Mouse (Mus musculus) midbrain, embryonic 16.5 days (tissue): ENCODE data around the gene Neurl3. TPM values are rescaled to one million over a fixed set of nuclear protein-coding genes. Genes with fewer than 3 reads are reported as not detected.

Experiments used
- ATAC-seq: fragments of 200-750 bp; cut with Nextera tagmentation; 2 replicates; pipeline ENCODE4 v1.8.0; 2017; ENCODE audit warnings: moderate TSS enrichment
- H3K27ac ChIP-seq: fragments of 300-500 bp; sonication (generic); 2 replicates; pipeline ENCODE4 v1.5.1; 2014; ENCODE audit warnings: mild to moderate bottlenecking, low read length, mixed read lengths
- H3K27me3 ChIP-seq: fragments of 300-500 bp; sonication (generic); 2 replicates; pipeline ENCODE4 v1.6.1; 2014; ENCODE audit warnings: low read depth, low read length, mixed read lengths; ENCODE audit not compliant: control insufficient read depth, insufficient read depth
- H3K36me3 ChIP-seq: fragments of 300-500 bp; sonication (generic); 2 replicates; pipeline ENCODE4 v1.6.1; 2014; ENCODE audit warnings: mild to moderate bottlenecking, low read length, moderate library complexity, mixed read lengths; ENCODE audit not compliant: control insufficient read depth, insufficient read depth
- H3K4me1 ChIP-seq: fragments of 300-500 bp; sonication (generic); 2 replicates; pipeline ENCODE4 v1.6.1; 2014; ENCODE audit warnings: mild to moderate bottlenecking, low read length, mixed read lengths; ENCODE audit not compliant: control insufficient read depth, insufficient read depth
- H3K4me2 ChIP-seq: fragments of 300-500 bp; sonication (generic); 2 replicates; pipeline ENCODE4 v1.6.1; 2014; ENCODE audit warnings: mild to moderate bottlenecking, low read length, mixed read lengths
- H3K4me3 ChIP-seq: fragments of 300-500 bp; sonication (generic); 2 replicates; pipeline ENCODE4 v1.5.1; 2014; ENCODE audit warnings: low read depth, mild to moderate bottlenecking, low read length, moderate library complexity, mixed read lengths
- H3K9ac ChIP-seq: fragments of 300-500 bp; sonication (generic); 2 replicates; pipeline ENCODE4 v1.6.1; 2014; ENCODE audit warnings: low read depth, low read length, mixed read lengths
- H3K9me3 ChIP-seq: fragments of 300-500 bp; sonication (generic); replicated peaks from 2 replicates; pipeline ENCODE4 v1.6.1; 2014; ENCODE audit warnings: mild to moderate bottlenecking, low read length, mixed read lengths; ENCODE audit not compliant: control insufficient read depth, poor library complexity, severe bottlenecking
- WGBS: fragments of 180-500 bp; shearing (Covaris S2); extraction: QIAGEN DNeasy Blood & Tissue Kit; methylation state at CpG from one replicate; pipeline ENCODE4 v1.1.7; 2014; 5-methylcytosine and 5-hydroxymethylcytosine counted together
- polyA plus RNA-seq: library from polyadenylated mRNA; unstranded; fragments of >200 nt; fragmentation: Nextera tagmentation; extraction: Ambion mirVana; gene quantifications from 2 replicates; pipeline ENCODE4 v1.2.1, GENCODE M21; 2015

Gene Neurl3
- polyA plus RNA-seq, 1 experiment from 2014 or later, result 1.2 TPM

DNA sequence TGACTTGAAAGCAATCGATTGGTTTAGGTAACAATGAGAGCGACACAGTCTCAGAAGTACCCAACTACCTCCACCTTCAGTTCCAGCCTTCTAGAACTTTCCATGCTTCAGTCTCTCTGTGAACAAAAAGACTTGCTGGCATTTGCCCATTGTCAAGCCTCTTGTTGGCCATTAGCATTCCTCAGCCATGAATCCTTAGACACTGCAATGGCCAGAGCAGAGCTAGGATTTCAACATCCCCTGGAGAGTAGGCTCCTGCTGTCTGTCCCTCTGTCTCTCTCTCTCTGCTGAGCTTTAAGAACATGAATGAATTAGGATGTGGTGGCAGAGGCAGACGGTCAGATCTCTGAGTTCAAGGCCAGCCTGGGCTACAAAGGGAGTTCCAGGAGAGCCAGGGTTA lies 6.5 kb upstream of the Neurl3 start:
- H3K4me1 ChIP-seq, result no peaks in the 10 kb centered on the region
- no peak overlapping the region for H3K4me2 ChIP-seq
- no peaks in the 10 kb centered on the region for H3K9me3 ChIP-seq
- H3K9ac ChIP-seq, result no peak overlapping the region
- WGBS, result 87% methylated on average over 3 of the region's 3 CpGs
- no peaks in the 10 kb centered on the region for H3K27me3 ChIP-seq
- H3K4me3 ChIP-seq, result no peak overlapping the region
- H3K27ac ChIP-seq, result no peak overlapping the region
- no peak for ATAC-seq
- no peaks in the 10 kb centered on the region for H3K36me3 ChIP-seq

DNA sequence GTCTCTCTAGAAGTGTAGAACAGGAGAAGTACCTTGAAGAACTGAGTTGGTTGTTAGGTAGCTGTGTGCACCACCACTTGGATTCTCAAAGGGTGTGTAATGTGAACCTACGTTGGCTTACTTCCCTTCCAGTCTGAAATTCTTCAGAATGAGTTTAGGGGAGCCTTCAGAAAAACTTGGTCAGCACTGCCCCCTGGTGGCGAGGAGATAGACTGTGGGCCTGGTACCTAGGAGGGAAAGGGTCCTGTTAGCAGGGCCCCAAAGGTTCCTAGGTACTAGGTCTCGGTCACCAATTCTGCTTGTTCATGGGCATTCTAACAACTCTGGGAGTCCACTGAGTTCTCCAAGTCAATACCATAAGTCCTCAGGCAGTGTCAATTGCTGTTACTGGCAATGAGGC lies 4.7 kb upstream of the Neurl3 start:
- no peak for ATAC-seq
- H3K4me3 ChIP-seq, result no peak overlapping the region

DNA sequence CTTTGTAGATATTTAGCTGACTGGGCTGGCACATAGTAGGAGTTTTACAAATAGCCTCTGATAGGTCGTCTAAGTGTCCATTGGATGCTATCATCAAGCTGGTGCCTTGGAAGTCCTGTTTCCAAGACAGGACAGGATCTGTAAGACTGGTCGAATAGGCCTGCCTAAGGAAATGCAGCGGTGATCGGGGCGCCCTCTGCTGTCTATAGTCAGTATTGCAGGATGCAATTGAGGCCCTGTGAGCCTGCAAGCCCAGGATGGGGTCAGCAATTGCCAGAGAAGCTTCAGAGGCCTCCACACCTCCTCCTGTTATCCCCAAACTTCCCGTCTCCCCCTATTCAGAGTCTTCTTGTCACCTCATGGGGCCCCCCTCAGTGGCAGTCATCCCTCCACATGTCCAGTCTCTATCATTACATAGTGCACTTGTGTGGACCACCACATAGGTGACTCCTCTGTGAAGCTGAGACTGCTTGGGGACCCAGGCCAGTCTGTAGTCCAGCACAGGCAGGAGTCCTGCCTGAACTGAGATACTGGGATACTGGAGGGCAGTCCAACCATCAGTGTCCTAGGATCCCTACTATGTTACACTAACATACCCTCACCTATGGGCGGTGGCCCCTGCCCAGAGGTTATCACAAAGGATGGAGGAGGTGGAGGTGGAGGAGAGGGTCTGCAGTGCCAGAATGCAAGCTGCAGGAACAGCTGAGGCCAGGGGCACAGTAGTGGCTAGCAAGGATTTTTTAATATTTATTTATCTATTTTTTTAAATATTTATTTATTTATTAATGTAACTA lies 3.0 kb upstream of the Neurl3 start:
- no peak overlapping the region for H3K4me3 ChIP-seq

More for the DNA sequence above, 4.7 kb upstream of the Neurl3 start:
- H3K9me3 ChIP-seq, result no peaks in the 10 kb centered on the region
- H3K9ac ChIP-seq, result no peak overlapping the region
- H3K27me3 ChIP-seq, result no peaks in the 10 kb centered on the region
- H3K36me3 ChIP-seq, result no peaks in the 10 kb centered on the region
- WGBS, result 22% methylated on average over 3 of the region's 3 CpGs
- H3K27ac ChIP-seq, result no peak overlapping the region
- H3K4me2 ChIP-seq, result no peak overlapping the region
- H3K4me1 ChIP-seq, result no peaks in the 10 kb centered on the region

DNA sequence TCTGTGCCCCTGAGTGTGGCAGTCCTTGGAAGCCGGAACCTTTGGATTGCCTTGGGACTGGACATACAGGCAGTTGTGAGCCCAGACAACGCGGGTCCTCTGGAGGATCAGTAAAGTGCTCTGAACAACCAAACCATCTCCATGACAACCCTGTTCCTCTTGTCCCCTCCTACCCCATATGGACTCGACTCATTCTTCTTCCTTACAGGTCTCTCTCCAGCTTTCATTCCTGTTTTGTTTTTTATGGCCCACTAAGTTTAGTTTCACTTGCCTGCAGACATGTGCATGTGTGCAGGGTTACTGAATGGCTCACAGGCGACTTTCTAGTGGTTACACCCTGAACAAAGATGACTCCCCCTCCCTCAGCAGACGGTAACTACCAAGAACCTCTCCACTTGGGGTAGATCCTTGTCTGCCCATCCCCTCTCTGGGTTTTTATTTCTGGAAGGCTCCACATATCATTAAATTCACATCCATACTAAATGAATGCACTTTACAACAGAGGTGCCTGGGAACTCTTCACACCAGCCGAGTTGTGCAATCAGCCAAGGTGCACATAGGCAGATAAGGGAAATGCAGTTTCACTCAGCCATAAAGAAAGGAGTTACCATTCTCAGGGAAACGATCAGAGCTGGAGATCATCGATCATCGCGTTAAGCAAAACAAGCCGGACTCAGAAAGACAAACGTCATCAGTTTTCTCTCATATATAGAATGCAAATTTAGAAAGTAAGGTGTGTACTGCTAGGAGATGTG lies 1.3 kb upstream of the Neurl3 start:
- Histone ChIP-seq H3K4me2 (no peak overlapping the region), H3K4me1 (no peaks in the 10 kb centered on the region; the same call in 1 of the 2 replicates), H3K27me3 (no peaks in the 10 kb centered on the region), H3K4me3 (no peak overlapping the region), H3K9ac (no peak overlapping the region), H3K27ac (no peak overlapping the region), H3K36me3 (no peaks in the 10 kb centered on the region), H3K9me3 (no peaks in the 10 kb centered on the region)
- no peak for ATAC-seq
- WGBS, result 66% methylated on average over 13 of the region's 13 CpGs

More for the DNA sequence above, 3.0 kb upstream of the Neurl3 start:
- Histone ChIP-seq H3K27ac (no peak overlapping the region), H3K9ac (no peak overlapping the region), H3K36me3 (no peaks in the 10 kb centered on the region), H3K27me3 (no peaks in the 10 kb centered on the region), H3K4me1 (no peaks in the 10 kb centered on the region; the same call in 1 of the 2 replicates), H3K9me3 (no peaks in the 10 kb centered on the region), H3K4me2 (no peak overlapping the region)
- 20% methylated on average over 7 of the region's 7 CpGs for WGBS
- ATAC-seq, result no peak

DNA sequence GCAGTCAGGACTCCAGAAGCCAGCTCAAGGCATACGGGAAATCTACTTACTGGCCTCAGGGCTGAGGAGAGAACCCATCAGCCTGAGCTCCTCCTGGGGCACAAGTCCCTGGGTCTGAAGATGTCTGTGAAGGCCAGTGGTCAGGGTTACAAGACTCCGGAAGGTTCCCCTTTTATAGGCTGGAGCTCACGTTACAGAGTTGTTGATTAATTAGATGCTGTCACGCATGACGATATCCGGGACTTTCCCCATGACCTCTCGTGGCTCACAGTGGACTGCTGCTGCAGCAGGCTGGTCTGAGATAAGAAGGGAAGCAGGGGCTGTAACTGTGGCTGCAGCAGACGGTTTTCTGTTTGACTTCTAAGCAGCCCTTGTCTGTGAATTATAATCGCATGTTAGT lies 1.2 kb downstream of the Neurl3 start:
- Histone ChIP-seq H3K9me3 (no peaks in the 10 kb centered on the region), H3K27me3 (peaks cover 3% of the 10 kb centered on the region; the same call in 1 of the 2 replicates)
- WGBS, result 47% methylated on average over 9 of the region's 9 CpGs

DNA sequence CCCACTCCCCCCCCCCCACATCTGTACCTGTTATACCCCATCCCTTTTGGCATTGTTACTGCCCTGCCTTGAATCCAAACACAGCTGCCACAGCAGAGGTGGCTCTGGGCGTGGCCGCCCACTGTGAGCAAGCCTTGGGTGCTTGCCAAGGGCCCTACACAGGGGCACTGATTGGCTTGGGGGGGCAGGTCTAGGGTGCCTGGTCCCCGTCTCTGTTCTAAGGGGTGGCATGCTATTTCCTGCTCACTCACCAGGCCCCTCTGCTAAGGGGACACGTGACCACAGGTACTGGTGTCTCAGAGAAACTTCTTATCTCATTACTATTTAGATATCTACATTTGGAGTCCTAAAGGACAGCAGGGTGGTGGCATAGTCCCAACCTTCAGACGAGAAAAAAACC lies 1.9 kb downstream of the Neurl3 start:
- Histone ChIP-seq H3K9me3 (no peaks in the 10 kb centered on the region), H3K27me3 (peaks cover 3% of the 10 kb centered on the region; the same call in 1 of the 2 replicates), H3K4me3 (no peak overlapping the region), H3K4me1 (no peaks in the 10 kb centered on the region; the same call in 1 of the 2 replicates), H3K36me3 (no peaks in the 10 kb centered on the region), H3K4me2 (no peak overlapping the region), H3K9ac (no peak overlapping the region), H3K27ac (no peak overlapping the region)
- no peak for ATAC-seq
- WGBS, result 70% methylated on average over 5 of the region's 5 CpGs

More for the DNA sequence above, 1.2 kb downstream of the Neurl3 start:
- Histone ChIP-seq H3K4me1 (no peaks in the 10 kb centered on the region; the same call in 1 of the 2 replicates), H3K4me3 (no peak overlapping the region), H3K27ac (no peak overlapping the region), H3K9ac (no peak overlapping the region), H3K36me3 (no peaks in the 10 kb centered on the region), H3K4me2 (no peak overlapping the region)
- ATAC-seq, result no peak

DNA sequence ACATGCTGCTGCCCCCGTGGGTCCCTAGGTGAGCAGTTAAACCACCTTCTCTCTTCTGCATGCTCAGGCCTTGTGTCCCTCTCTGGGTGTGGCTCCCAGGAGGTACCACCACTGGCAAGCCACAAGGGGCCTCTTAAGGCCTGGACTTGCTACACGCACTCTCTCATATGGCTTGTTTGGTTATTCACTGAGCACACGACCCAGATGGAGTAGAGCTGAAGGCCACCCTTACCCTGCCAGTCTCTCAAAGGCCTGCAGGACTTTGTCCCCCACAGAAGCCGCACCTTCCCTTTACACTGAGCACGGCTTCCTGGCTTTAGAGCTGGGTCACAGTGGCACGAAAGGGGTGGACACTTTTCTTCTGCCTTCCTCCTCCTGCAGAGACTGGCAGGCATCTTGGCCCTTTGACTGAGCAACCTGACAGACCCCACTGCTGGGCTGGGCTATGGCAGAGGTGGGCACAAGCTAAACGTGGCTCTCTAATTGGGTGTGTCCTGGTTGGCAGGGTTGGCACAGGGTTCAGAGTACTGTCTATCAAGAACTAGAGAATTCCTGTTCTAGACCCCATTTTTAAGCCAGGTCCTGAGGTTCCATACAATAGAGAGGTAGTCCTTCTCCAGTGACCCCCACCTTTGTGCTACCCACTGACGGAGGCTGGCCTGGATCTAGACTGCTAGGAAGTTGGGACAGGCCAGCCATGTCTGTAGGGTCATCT lies 2.8 kb downstream of the Neurl3 start:
- WGBS, result 79% methylated on average over 8 of the region's 8 CpGs
- no peak for ATAC-seq

DNA sequence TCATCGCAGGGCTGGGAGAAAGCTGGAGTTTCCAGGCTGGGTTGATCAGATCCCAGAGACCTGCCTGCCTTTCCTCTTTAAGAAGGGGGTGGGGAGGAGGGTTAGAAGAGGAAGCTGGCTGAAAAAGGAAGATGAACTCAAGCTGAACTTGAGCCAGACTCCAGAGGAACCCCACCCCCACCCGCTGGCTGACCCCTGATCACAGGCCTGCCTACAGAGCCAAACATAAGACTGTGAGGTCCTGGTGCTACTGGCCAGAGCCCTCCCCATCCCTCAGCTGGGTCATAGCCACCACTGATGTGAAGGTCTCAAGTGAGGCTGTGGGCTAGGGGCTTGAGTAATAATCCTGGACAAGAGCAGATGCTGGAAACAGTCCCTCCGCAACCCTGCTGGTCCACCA lies 3.8 kb downstream of the Neurl3 start:
- no peak overlapping the region for H3K9ac ChIP-seq
- no peak for ATAC-seq
- 67% methylated on average over 3 of the region's 3 CpGs for WGBS

More for the DNA sequence above, 2.8 kb downstream of the Neurl3 start:
- no peak overlapping the region for H3K27ac ChIP-seq
- no peak overlapping the region for H3K4me3 ChIP-seq
- H3K4me2 ChIP-seq, result no peak overlapping the region
- H3K27me3 ChIP-seq, result peaks cover 3% of the 10 kb centered on the region; the same call in 1 of the 2 replicates
- no peaks in the 10 kb centered on the region for H3K36me3 ChIP-seq
- no peaks in the 10 kb centered on the region; the same call in 1 of the 2 replicates for H3K4me1 ChIP-seq
- no peak overlapping the region; the same call in 1 of the 2 replicates for H3K9ac ChIP-seq
- H3K9me3 ChIP-seq, result no peaks in the 10 kb centered on the region

More for the DNA sequence above, 3.8 kb downstream of the Neurl3 start:
- Histone ChIP-seq H3K4me2 (no peak overlapping the region), H3K9me3 (no peaks in the 10 kb centered on the region), H3K27me3 (peaks cover 3% of the 10 kb centered on the region; the same call in 1 of the 2 replicates), H3K4me1 (no peaks in the 10 kb centered on the region; the same call in 1 of the 2 replicates), H3K27ac (no peak overlapping the region), H3K36me3 (no peaks in the 10 kb centered on the region), H3K4me3 (no peak overlapping the region)
